Mouse (Mus musculus) adrenal gland, adult 8-10 months (tissue): ENCODE measurements around the gene Pip5kl1. TPM values are rescaled to one million over a fixed set of nuclear protein-coding genes. Genes with fewer than 3 reads are reported as not detected.

Experiments used
- DNase-seq: peaks from one replicate; pipeline ENCODE4 v3.0.0; 2022
- total RNA-seq, 4 experiments: library from RNA; stranded (reverse); gene quantifications; 2 replicates each; pipeline ENCODE4 v1.2.4; 2022

The Pip5kl1 gene
- total RNA-seq, 4 experiments from 2014 or later = 0.46 TPM; not detected in 3

DNA sequence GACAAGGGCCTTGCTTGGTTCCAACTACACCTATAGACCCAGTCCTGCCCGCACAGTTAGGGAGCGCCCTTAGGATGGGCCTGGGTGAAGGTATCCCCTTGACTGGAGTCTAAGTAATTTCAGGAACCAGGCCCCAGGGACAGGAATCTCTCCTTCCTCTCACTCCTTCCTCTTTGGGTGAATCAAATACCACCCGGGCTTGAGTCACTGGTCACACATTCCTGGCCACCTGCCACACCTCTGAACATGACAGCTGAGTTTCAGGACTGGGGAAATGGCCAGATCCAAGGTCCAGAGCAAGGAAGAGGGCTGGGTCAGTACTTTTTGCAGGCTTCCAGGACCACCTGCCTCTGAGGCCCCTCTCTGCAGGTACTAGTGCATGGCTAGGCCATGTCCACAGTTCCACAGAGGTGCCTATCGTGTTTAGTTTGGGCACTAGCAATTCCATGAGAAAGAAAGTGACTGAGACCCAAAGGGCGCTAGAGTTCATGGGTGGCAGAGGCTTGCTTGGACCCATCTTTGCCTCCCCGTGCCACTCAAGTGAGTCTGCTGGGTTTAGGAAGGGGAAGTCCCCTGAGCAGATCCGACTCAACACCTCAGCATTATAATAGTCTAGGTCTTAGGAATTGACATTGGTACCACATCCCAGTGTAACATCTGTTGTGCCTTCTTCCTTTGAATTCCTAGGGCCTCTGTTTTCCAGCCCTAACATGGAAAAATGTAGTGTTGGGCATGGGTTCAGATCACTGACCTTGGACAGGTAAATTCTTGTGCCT, 26.4 kb upstream of the Pip5kl1 start:
- DNase-seq = peak; percentile 68

DNA sequence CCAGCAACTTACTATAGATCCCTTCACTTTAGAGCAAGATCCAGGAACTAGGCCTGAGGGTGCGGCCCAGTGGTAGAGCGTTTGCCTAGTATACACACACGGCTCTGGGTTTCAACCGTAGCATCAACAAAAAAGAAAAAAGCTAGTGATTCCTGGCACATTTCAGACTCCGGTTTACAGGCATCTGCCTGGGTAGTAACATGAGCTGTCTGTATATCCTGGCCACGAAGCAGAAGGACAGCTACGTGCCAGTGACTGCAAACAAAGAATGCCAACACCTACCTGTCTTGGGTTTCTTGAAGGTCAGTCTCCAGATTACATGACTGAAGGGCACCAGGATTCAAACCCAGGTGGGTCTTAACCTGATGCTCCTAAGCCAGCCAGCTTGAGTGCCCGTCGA, 25.4 kb upstream of the Pip5kl1 start:
- no peak for DNase-seq

DNA sequence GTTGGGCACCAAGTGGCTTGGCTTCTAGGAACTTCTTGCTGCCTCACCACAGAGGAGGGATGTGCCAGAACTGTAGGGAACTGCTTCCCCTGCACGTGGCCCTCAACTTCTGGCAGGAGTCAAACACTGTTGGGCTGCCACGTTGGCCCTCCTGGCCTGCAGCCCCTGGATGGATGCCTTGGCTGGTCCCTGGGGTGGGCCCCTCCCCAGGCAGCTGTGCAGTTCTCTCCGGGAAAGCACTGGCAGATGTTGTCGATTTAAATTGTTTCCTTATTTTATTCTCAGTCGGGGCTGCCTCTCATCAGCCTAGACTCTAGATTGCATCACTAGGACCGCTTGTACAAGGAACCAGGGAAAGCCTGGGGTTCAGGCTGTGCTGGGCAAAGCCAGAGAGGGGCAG, 24.8 kb upstream of the Pip5kl1 start:
- DNase-seq = no peak

DNA sequence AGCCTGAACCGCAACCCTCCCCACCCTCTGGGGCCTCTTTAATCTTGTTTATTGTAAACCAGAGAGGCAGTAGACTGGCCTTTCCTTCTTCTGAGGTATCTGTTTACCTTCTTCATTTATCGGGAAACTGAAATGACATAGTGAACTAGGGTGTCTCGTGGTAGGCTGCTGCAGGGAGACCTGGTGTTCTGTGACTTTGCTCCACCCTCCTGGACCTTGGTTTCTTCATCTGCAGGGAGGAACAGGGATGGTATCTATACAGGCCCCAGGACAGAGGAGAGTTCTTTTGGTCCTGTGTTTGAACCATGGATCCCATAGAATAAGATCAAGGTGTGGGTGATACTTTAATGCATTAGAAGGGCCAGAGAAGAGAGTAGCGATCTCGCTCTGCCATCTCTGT, 23.4 kb upstream of the Pip5kl1 start:
- no peak for DNase-seq

DNA sequence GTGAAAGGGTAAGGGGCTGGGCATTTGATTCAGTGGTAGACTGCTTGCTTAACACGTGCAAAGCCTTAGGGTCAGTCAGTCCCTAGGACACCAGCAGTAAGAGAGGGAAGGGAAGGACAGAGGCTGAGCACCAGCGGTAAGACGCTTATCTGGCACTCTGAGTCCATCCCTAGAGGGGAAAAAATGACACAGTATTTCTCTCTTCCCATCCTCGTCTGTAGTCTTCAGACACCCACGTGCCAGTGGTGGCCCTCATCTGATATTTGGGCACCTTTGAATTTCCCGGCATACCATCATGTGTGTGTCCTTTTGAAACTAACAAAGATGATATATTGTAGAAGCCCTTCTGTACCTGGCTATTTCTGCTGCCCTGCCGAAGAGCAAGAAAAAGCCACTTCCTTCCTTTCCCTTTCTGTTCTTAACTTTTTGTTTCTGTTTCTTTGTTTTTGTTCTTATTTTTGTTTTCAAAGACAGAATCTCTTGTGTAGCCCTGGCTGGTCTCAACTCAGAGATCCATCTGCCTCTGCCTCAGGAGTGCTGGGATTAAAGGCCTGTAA, 20.9 kb upstream of the Pip5kl1 start:
- no peak for DNase-seq

DNA sequence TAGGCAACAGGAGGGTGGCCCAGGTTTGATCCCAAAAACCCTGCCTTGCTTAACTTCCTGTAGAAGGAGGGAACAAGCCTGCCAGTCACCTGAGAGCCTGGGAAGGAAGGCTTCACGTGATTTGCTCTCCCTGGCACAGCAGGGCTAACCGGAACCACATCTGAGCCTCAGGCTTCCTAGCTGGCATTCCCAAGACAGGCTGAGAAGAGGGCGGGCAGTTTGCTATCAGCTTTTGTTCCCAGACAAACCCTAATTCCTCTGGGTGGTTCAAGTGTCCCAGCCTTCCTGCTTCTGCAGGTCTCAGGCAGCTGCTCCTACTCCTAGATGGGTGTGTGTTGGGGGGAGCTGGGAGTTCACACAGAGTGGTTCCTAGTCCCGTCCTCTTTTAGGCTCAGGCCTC, 19.1 kb upstream of the Pip5kl1 start:
- no peak for DNase-seq

DNA sequence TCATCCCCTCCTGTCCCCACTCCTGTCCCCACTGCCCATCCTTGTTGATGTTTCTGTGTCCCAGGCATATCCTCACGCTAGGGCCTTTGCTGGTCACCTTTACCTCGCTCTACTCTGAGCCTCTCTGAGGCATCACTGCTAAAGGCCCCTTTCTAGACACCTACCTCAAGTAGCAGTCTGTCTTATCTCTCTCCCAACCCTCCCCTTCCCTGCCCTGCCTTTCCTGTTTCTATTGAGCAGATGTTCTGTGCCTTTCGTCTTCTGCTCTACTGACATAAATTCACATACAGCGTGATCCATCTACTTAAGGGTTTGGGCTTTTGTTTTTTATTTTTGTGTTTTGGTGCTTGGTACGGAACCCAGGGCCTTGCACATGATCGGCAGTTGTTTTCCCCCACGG, 18.6 kb upstream of the Pip5kl1 start:
- no peak for DNase-seq

DNA sequence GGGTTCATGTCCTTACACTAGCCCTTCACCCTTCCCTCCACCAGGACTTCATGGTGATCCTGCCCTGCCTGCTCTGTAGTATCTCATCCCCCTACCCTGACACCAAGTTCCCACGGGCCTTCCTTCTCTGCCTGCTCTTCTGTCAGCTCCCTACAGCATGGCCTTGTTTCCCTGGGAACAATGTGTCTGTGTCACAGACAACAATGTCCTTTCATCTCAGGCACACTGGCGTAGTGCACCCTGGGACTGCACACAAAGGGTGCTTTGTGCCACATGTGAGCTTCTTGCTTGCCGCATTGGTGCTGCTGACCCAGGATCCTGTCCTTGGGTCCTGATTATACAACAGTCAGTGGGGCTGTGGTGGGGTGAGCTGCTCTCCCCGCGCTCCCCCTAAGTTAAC, 15.0 kb upstream of the Pip5kl1 start:
- DNase-seq = no peak

DNA sequence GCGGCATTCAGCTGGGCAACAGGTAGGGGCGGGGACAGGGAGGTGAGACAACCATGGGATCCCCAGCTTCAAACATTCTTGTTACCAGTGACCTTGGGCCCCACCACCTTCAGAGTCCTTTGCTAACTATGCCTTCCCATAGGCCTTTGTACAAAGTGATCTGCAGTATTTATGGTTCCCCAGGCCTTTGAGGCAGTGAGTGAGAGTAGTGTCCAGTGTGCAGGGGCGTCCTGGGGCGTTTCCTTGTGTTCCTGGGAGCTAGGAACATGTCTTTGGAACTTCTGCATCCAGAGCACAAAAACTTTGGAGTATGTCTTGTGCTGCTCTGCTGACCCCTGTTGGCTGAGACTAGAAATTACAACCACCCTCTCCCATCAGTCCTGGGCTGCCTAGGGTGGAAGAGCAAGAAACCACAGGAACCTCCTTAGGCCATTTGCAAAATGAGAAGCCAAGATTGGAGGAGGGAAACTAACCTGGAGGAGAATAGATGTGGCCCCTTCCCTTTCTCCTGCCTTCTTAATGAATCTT, 8.0 kb upstream of the Pip5kl1 start:
- DNase-seq = no peak

DNA sequence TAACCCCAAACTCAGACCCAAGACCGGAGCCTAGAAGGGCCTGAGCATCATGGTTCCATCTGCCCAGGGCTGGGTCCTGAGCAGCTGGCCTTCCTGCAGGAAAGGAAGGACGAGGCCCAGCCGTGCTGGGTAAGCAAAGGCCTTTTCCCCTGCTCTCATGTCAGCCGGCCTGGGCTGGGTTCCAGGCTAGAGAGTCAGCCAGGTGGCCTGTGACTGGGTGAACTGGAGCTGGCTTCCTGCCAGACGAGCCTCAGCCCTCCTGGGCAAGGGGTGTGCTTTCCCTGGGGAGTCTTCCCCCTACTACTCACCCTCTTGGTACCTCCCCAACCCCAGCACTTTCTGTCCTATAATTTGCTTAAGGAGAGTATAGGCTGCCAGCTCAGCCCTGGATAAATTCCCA, 6.4 kb upstream of the Pip5kl1 start:
- DNase-seq = no peak

DNA sequence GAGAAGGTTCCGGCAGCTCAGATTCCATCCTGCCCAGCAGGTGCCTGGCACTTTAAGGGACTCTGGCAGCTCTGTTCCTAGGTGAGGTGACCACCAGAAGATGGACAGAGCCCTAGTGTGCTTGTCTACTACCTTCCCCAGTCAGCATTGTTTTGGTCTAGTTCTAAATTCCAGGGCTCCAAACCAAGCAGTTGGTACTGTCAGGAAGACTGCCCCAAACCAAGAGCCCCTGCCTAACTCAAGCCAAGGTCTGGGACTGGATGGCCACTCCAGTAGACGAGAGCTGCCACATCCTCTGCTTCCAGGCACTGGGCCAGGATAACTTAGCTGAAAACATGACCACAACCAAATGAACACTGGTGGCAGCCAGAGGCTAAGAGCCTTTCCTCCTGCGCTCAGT, 5.7 kb upstream of the Pip5kl1 start:
- DNase-seq = no peak

DNA sequence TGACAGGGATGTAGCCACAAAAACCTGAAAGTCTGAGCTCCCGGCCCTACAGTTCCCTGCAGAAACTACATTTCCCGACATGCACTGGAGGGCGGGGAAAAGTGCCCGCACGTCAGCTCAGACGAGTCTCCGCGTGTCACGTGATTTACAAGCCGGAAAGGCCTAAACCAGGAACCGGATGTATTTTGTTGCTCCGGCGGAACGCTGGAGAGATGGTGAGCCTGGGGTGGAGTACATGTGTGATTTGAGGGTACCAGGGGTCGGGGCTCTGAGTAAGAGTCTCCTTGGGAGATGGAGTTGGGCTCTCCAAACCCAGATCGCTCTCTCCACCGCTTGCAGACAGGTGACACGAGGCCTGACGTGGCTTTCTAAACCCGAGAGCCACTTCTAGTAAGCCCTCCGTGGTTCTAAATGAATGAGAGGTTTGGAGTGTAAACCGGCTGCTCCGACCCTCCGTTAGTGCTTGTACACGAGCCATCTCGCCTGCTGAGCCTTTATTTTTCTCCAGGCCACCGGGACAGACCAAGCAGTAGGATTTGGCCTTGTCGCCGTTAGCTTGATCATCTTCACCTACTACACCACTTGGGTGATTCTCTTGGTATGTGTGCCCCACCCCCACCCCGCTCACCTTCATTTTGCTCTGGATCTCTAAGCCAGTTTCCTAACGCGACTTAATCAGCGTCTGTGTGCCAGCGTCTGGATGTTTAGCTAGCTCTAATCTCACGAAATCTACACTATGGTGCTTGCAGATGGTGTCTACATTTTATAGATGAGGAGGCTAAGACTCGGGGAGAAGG, 3.7 kb upstream of the Pip5kl1 start, which contains the start of gene Dpm2:
Gene Dpm2 (plus strand): TSS at position 161 of the 797 bp plus-strand sequence.
- DNase-seq = peak; percentile 90

DNA sequence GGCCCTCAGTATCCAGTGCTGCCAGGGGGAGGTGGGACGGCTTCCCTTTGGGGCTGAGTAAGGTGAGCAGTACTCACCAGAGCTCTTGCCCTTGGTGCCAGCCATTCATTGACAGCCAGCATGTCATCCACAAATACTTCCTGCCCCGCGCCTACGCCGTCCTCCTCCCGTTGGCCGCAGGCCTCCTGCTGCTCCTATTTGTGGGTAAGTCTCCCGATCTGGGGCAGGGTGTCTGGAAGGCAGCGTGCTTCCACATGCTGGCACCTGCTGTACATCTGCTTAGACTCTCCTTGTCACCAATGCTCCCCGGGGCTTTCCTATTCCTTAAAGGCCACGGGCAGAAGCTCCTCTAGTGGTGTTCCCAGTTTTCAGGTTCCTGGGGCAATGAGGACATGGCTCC, 2.4 kb upstream of the Pip5kl1 start:
- no peak for DNase-seq

DNA sequence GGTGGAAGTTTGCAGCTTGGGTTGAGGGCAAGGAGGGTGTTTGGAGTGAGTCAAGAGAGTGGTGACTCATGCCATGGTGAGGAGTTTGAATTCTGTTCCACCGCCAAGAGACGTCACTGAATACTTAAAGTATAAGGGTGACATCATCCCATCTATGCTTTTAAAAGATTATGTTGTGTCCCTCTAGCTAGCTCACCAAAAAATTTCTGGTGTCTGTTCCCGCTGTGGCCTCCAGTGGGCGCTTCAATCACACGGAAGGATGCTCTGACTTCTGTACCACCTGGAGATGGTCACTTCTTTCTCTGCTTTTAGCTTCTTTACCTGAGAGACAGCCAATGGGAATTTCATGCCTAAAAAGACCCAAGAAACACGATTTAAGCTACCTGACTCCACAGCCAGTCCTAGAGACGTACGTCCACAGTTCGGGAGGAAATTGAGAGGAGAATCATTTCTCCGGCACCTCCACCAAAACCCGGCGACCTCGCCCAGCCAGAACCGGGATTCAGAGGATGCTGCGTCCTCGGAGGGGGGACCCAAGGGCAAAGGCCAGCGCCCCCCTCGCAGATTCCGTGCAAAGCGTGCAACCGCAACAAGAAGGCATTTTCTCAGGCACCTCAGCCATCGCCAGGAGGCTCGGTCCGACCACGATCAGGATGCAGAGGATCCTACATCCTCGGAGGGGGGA, 446 bp downstream of the Pip5kl1 start:
- no peak for DNase-seq

DNA sequence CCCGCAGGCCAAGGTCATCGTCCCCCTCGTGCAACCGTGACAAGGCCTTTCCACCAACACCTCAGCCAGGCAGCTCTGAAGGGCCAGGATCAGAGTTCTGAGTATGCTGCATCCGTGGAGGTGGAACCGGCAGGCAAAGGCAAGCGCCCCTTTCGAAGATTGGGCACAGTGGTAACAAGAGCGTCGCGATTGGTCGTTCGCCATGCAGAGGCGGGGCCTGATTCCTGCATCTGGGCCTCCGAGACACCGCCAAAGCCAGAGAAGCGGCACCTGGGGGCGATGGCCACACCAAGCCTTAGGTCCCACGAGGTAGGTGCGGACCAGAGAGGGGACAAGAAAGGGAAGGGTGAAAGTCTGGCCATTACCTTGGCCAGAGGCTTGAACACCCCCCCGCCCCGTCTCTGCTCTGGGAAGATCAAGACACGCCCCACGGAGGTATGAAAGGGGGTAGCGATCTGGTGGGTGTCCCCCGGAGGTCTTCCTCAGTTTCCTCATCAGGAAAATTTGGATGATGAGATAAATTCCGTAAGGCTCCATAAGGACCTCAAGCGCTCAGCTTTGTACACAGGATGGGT, 1.1 kb downstream of the Pip5kl1 start, which contains the start of gene 9430097D07Rik:
Gene 9430097D07Rik (minus strand): TSS at position 99 of the 575 bp plus-strand sequence.
- no peak for DNase-seq

DNA sequence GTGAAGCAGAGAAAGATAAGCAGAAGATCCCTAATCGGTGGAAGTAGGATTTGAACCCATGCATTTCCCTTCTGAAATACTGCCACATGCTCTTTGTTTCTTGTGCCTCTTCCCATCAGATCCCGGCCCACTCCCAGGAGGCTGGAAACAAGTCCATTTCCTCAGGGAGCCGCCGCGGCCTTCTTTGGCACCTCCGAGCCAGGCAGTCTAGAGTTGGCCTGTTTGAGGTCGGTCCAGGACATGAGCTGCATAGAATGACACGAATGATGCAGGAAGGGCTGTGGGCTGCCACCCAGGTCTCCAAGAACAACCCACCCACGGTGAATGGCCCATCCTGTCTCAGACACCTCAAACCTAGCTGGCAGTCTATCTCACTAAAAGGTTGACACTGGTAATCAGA, 1.9 kb downstream of the Pip5kl1 start:
- DNase-seq = no peak

DNA sequence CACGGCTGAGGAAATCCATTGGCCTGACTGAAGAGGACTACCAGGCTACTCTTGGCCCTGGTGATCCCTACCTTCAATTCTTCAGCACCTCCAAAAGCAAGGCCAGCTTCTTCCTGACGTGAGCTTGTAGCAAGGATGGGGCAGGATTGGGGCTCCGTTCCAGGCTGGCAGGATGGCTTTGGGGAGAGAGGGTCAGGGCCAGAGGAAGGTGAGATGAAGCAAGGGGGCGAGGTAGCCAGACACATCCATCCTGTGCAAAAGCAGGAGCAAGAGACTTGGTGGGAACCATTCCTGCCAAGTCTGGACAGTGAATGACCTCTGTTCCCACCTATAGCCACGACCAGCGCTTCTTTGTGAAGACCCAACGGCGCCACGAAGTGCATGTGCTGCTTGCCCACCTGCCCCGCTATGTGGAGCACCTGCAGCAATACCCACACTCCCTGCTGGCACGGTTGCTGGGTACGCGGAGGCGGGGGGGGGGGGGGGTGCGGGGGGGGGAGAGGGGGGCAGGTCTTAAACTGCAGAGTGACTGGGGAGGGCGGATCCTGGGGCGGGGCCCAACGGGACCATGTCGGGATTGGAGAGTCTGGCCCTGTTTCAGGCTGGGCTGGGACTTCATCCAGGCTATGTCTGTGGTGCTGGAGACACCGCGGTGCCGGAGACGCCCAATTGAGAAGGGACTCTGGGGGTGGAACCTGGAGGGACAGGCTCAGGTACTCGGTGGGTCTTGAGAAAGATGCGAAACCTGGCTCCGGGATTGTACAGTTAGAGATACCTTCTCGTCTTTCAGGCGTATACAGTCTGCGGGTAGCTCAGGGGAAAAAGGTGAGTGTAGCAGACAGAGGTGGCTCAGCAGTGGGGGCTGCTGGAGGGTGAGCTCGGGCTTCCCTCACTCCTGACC, 3.8 kb downstream of the Pip5kl1 start:
- no peak for DNase-seq

DNA sequence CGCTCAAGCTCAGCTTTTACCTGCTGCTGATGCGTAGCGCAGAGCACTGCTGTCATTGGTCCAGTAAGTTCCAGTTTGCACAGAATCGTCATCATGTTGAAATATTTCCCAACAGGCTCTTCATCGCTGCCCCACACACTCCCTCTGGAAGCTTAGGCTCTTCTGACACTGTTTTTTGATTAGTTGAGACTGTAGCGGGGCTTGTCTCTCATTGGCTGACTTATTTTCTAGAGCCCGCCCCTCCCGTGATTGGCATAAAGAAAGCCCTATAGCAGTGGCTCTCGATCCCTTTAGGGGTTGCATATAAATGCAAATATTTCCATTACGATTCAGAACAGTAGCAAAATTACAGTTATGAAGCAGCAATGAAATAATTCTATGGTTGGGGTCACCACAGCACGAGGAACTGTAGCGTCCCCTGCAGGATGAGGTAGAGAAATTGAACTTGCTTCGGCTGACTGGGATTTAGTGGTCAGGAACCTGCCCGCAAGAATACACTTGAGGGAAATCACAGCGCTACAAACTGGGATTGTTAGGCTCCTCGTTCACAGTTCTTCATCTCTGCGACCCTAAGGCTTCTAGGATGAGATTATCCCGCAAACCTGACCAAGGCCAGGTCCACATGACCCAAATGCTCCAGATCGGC, 7.0 kb downstream of the Pip5kl1 start:
- no peak for DNase-seq

DNA sequence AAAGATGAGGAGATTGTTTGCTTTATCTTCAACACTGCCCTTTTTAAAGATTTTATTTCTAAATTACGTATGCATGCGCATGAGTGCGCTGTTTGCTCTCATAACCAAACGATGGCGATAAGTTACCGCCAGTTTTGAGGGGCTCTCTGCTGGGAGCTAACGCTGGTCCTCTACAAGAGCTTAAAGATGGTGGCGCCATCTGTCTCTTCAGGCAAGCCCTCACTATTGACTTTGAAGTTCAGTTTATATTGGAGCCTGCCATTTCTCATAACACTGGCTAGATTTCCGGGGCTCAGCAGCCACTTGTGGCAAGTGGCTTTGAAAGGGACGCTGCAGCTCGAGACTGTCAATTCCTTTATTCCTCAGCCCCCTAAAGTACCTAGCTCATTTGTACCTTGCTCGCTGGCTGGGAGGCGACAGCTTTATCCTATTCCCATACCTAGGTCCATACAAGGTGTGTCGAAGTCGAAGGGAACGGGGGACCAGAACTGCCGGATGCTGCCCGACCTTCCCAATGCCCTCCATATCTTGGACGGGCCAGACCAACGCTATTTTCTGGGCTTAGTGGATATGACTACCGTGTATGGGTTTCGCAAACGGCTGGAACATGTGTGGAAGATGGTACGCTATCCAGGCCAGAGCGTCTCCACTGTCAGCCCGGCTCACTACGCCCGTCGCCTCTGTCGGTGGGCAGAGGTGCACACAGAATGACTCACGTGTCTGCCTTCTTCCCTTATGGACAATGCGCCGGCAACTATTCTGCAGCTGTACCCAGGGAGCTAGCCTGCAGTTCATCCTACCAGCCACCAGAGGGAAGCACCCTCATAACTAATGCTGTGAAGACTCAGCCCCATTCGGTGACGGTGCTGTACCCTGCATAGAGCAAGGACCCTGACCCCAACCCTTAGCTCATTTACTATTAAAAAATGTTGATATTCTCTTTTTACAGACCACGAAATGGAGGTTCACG, 8.5 kb downstream of the Pip5kl1 start:
- peak; percentile 67 for DNase-seq
